Mouse (Mus musculus): ENCODE measurements at regions not wholly inside any gene's neighbourhood (a gene's known extent, or its start where the extent isn't known, plus 50 kb on each side); places are given as distances from the start of the nearest gene placed in this dataset.
"Not testable (repeated sequence)": the region's sequence is repeated elsewhere in the genome, so short reads cannot be mapped to it uniquely, and the experiment has no call there.

DNA sequence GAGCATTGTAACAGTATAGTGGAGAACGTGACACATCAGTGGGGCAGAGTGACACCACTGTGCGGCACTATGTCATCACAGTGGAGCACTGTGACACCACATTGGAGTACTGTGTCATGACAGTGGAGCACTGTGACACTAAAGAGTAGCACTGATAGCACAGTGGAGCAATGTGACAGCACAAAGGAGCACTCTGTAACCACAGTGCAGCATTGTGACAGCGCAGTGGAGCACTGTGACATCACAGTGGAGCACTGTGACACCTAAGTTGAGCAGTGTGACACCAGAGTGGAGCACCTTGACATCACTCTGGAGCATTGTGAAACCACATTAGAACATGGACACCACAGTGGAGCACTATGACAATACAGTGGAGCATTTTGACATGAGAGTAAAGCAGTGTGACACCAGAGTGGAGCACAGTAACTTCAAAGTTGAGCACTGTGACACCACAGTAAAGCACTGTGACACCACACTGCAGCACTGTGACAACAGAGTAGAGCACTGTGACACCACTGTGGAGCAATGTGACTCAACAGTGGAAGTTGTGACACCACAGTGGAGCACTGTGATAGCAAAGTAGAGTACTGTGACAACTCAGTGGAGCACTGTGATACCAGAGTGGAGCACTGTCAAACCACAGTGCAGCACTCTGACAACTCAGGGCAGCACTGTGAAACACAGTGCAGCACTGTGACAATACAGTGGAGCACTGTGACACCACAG is 77.5 kb upstream of the Scaf8 start:
- H3K9me3 ChIP-seq (replicated peaks; ENCODE audit: low read length), result no peaks in the 10 kb centered on the region
- 43% methylated on average over 3 of the region's 3 CpGs for WGBS
- no peak for ATAC-seq (replicated peaks; ENCODE audit: low FRiP score, low read depth)
- H3K4me3 ChIP-seq (replicated peaks; ENCODE audit: low read depth, low read length), result no peak overlapping the region
- no peaks in the 10 kb centered on the region for H3K4me1 ChIP-seq (replicated peaks; ENCODE audit: insufficient read depth, low read length)
- H3K36me3 ChIP-seq (ENCODE audit: insufficient read depth, low read length), result no peaks in the 10 kb centered on the region
- no peaks in the 10 kb centered on the region for H3K27me3 ChIP-seq (ENCODE audit: insufficient read depth, low read length)
- H3K4me2 ChIP-seq (ENCODE audit: low read length), result no peak overlapping the region
- DNase-seq (ENCODE audit: low spot score), result no peak
- no peak for TF ChIP-seq CTCF (IDR thresholded peaks at IDR 0.05; ENCODE audit: low read depth)
- no peak overlapping the region for H3K9ac ChIP-seq (ENCODE audit: low read depth, low read length)
- no peak overlapping the region for H3K27ac ChIP-seq

- Histone ChIP-seq H3K9me3 (replicated peaks; ENCODE audit: low read length) (no peaks in the 10 kb centered on the region), H3K36me3 (ENCODE audit: insufficient read depth, low read length) (no peaks in the 10 kb centered on the region), H3K9ac (ENCODE audit: low read depth, low read length) (no peak overlapping the region), H3K4me2 (ENCODE audit: low read length) (no peak overlapping the region), H3K4me1 (replicated peaks; ENCODE audit: insufficient read depth, low read length) (no peaks in the 10 kb centered on the region), H3K27me3 (ENCODE audit: insufficient read depth, low read length) (no peaks in the 10 kb centered on the region), H3K27ac (no peak overlapping the region), H3K4me3 (replicated peaks; ENCODE audit: low read depth, low read length) (no peak overlapping the region)
- 83% methylated on average over 1 of the region's 1 CpGs for WGBS
- DNase-seq (ENCODE audit: low spot score) (no peak), ATAC-seq (replicated peaks; ENCODE audit: low FRiP score, low read depth) (no peak; the same call in 1 of the 2 replicates)
- TF ChIP-seq CTCF (IDR thresholded peaks at IDR 0.05; ENCODE audit: low read depth), result no peak
Measured at GRCm38 (mm10) chr17:3038067-3038466, 76.7 kb upstream of the Scaf8 start.

DNA sequence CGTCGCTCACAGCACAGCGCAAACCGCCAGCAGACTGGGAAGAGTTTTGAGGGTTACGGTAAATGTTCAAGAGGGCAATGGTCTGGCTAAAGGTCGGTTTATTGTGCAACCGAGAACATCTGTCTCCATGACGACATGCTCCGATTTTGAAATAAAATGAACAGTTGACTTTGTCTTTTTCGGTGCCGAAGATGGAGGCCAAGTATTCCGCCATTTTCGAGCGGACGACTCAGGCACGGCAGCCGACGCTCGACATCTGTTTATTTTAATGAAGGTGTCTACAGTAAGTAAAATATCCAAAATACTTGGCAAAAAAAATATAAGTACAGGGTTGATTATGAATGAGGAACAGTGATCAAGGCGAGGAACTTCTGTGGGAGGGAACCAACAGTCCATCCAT is 70.3 kb upstream of the Scaf8 start:
- not testable (repeated sequence) for H3K4me1 ChIP-seq (replicated peaks; ENCODE audit: insufficient read depth, low read length); H3K9me3 ChIP-seq (replicated peaks; ENCODE audit: low read length); H3K9ac ChIP-seq (ENCODE audit: low read depth, low read length); H3K4me2 ChIP-seq (ENCODE audit: low read length); H3K4me3 ChIP-seq (replicated peaks; ENCODE audit: low read depth, low read length); DNase-seq (ENCODE audit: low spot score); H3K27me3 ChIP-seq (ENCODE audit: insufficient read depth, low read length); H3K36me3 ChIP-seq (ENCODE audit: insufficient read depth, low read length); H3K27ac ChIP-seq; ATAC-seq (replicated peaks; ENCODE audit: low FRiP score, low read depth)
- WGBS, result 86% methylated on average over 20 of the region's 20 CpGs

DNA sequence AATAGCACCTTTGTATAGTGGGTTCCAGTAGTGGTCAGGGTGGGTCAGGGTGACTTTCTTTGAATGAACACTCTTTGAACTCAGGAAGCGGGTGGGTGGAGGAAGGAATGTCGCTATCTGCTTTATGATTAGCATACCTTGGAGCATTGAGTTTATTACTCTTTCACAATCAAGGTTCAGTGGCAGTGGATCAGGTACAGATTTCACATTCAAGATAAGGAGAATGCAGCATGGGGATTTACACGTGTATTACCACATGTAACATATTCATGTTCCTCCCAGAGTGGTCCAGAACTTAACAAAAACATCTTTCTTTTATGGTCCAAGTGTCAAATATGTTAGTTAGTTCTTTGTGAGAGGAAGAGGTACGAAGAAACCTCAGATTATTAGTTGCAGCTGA is 60.9 kb upstream of the Scaf8 start:
- not testable (repeated sequence) for H3K4me1 ChIP-seq (replicated peaks; ENCODE audit: insufficient read depth, low read length); H3K36me3 ChIP-seq (ENCODE audit: insufficient read depth, low read length); H3K4me3 ChIP-seq (replicated peaks; ENCODE audit: low read depth, low read length); H3K27me3 ChIP-seq (ENCODE audit: insufficient read depth, low read length); H3K4me2 ChIP-seq (ENCODE audit: low read length); ATAC-seq (replicated peaks; ENCODE audit: low FRiP score, low read depth); DNase-seq (ENCODE audit: low spot score); H3K9me3 ChIP-seq (replicated peaks; ENCODE audit: low read length); H3K9ac ChIP-seq (ENCODE audit: low read depth, low read length); H3K27ac ChIP-seq
- 84% methylated on average over 4 of the region's 4 CpGs for whole genome bisulfite sequencing

DNA sequence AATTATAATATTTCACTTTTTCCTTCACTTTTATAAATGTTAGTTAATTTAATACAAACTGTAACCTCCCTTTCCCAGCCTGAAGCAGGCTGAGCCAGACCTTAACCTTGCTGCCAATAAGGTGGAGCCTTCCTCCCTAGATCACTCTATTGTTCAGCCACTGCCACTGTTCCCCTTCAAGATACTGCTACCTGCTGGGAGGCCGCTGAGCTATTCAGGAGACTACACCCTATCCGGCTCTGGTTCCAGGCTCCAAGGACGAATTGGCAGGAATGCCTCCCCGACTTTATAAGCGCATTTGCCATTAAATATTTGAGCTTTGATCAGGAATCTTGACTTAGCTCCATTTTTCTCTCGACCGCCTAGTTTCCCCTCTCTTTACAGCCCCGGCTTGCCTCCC is 59.9 kb upstream of the Scaf8 start:
- H3K36me3 ChIP-seq (ENCODE audit: insufficient read depth, low read length); H3K4me1 ChIP-seq (replicated peaks; ENCODE audit: insufficient read depth, low read length); H3K9me3 ChIP-seq (replicated peaks; ENCODE audit: low read length); H3K9ac ChIP-seq (ENCODE audit: low read depth, low read length); H3K4me2 ChIP-seq (ENCODE audit: low read length); H3K4me3 ChIP-seq (replicated peaks; ENCODE audit: low read depth, low read length); H3K27ac ChIP-seq; H3K27me3 ChIP-seq (ENCODE audit: insufficient read depth, low read length); DNase-seq (ENCODE audit: low spot score); ATAC-seq (replicated peaks; ENCODE audit: low FRiP score, low read depth): not testable (repeated sequence)
- WGBS, result 33% methylated on average over 8 of the region's 8 CpGs

- not testable (repeated sequence) for H3K27ac ChIP-seq; DNase-seq (ENCODE audit: low spot score); ATAC-seq (replicated peaks; ENCODE audit: low FRiP score, low read depth)
Measured at GRCm38 (mm10) chr17:3055376-3055775, 59.4 kb upstream of the Scaf8 start.

GRCm38 (mm10) chr17:3063401-3063800 is 51.4 kb upstream of the Scaf8 start:
- H3K4me3 ChIP-seq (replicated peaks; ENCODE audit: low read depth, low read length); H3K9ac ChIP-seq (ENCODE audit: low read depth, low read length); DNase-seq (ENCODE audit: low spot score); H3K4me1 ChIP-seq (replicated peaks; ENCODE audit: insufficient read depth, low read length); H3K9me3 ChIP-seq (replicated peaks; ENCODE audit: low read length); H3K27me3 ChIP-seq (ENCODE audit: insufficient read depth, low read length); ATAC-seq (replicated peaks; ENCODE audit: low FRiP score, low read depth); H3K36me3 ChIP-seq (ENCODE audit: insufficient read depth, low read length); H3K4me2 ChIP-seq (ENCODE audit: low read length); H3K27ac ChIP-seq: not testable (repeated sequence)
- 89% methylated on average over 1 of the region's 1 CpGs for WGBS

More at GRCm38 (mm10) chr17:3055376-3055775, 59.4 kb upstream of the Scaf8 start:
- not testable (repeated sequence) for H3K4me1 ChIP-seq (replicated peaks; ENCODE audit: insufficient read depth, low read length); H3K9me3 ChIP-seq (replicated peaks; ENCODE audit: low read length); H3K4me2 ChIP-seq (ENCODE audit: low read length); H3K9ac ChIP-seq (ENCODE audit: low read depth, low read length); H3K4me3 ChIP-seq (replicated peaks; ENCODE audit: low read depth, low read length); H3K27me3 ChIP-seq (ENCODE audit: insufficient read depth, low read length); H3K36me3 ChIP-seq (ENCODE audit: insufficient read depth, low read length)
- 83% methylated on average over 3 of the region's 3 CpGs for WGBS
